Mouse (Mus musculus): ENCODE results near the gene Entpd8. TPM values are rescaled to one million over a fixed set of nuclear protein-coding genes. Genes with fewer than 3 reads are reported as not detected.

Gene Entpd8
- total and polyA plus RNA-seq, 3 experiments = not detected

GRCm38 (mm10) chr2:25122666-25123065 lies 42.6 kb downstream of the Entpd8 start:
- intact Hi-C loops (cut with DNase I) = loop anchor here (10.0 kb wide), 1 partner anchor 132 kb away; the partner anchor contains the start of gene Tmem203
- H3K36me3 ChIP-seq (ENCODE audit: control insufficient read depth, insufficient read depth, low read length) = no peaks in the 10 kb centered on the region
- no peak overlapping the region for H3K4me3 ChIP-seq
- no peaks in the 10 kb centered on the region for H3K27me3 ChIP-seq (ENCODE audit: control insufficient read depth, insufficient read depth, low read length)
- no peak overlapping the region for H3K9ac ChIP-seq (ENCODE audit: low read depth, low read length)
- TF ChIP-seq POLR2A (IDR thresholded peaks at IDR 0.05; ENCODE audit: insufficient read depth, low read depth, low read length) (no peak), EP300 (IDR thresholded peaks at IDR 0.05; ENCODE audit: insufficient read depth, low read depth, low read length) (no peak), CTCF (IDR thresholded peaks at IDR 0.05) (no peak)
- H3K27ac ChIP-seq = no peak overlapping the region
- WGBS = 50% methylated on average over 2 of the region's 2 CpGs
- H3K4me1 ChIP-seq (ENCODE audit: control insufficient read depth, insufficient read depth, low read length) = peaks cover 2% of the 10 kb centered on the region
- H3K79me2 ChIP-seq (replicated peaks; ENCODE audit: control insufficient read depth, insufficient read depth, low read length) = no peaks in the 10 kb centered on the region
- no peak for DNase-seq

GRCm38 (mm10) chr2:25123527-25123926 lies 43.4 kb downstream of the Entpd8 start:
- WGBS = 62% methylated on average over 5 of the region's 5 CpGs
- TF ChIP-seq CTCF (IDR thresholded peaks at IDR 0.05) (no peak), POLR2A (IDR thresholded peaks at IDR 0.05; ENCODE audit: insufficient read depth, low read depth, low read length) (no peak), EP300 (IDR thresholded peaks at IDR 0.05; ENCODE audit: insufficient read depth, low read depth, low read length) (no peak)

GRCm38 (mm10) chr2:25124411-25124810 lies 44.3 kb downstream of the Entpd8 start:
- no peaks in the 10 kb centered on the region for H3K36me3 ChIP-seq (ENCODE audit: control insufficient read depth, insufficient read depth, low read length)
- peaks cover 4% of the 10 kb centered on the region for H3K4me1 ChIP-seq (ENCODE audit: control insufficient read depth, insufficient read depth, low read length)
- 46% methylated on average over 3 of the region's 3 CpGs for WGBS
- no peak overlapping the region for H3K27ac ChIP-seq
- intact Hi-C loops (cut with DNase I) = loop anchor here (10.0 kb wide), 1 partner anchor 130 kb away; the partner anchor contains the start of gene Tmem203
- H3K27me3 ChIP-seq (ENCODE audit: control insufficient read depth, insufficient read depth, low read length) = no peaks in the 10 kb centered on the region
- no peak for TF ChIP-seq EP300 (IDR thresholded peaks at IDR 0.05; ENCODE audit: insufficient read depth, low read depth, low read length)
- TF ChIP-seq POLR2A (IDR thresholded peaks at IDR 0.05; ENCODE audit: insufficient read depth, low read depth, low read length) = no peak
- no peak for TF ChIP-seq CTCF (IDR thresholded peaks at IDR 0.05)
- no peak overlapping the region for H3K4me3 ChIP-seq
- H3K9ac ChIP-seq (ENCODE audit: low read depth, low read length) = no peak overlapping the region
- no peaks in the 10 kb centered on the region for H3K79me2 ChIP-seq (replicated peaks; ENCODE audit: control insufficient read depth, insufficient read depth, low read length)
- DNase-seq = no peak

More at GRCm38 (mm10) chr2:25123527-25123926, 43.4 kb downstream of the Entpd8 start:
- H3K4me3 ChIP-seq = no peak overlapping the region
- no peak overlapping the region for H3K9ac ChIP-seq (ENCODE audit: low read depth, low read length)
- no peaks in the 10 kb centered on the region for H3K79me2 ChIP-seq (replicated peaks; ENCODE audit: control insufficient read depth, insufficient read depth, low read length)
- H3K27ac ChIP-seq = no peak overlapping the region
- no peaks in the 10 kb centered on the region for H3K36me3 ChIP-seq (ENCODE audit: control insufficient read depth, insufficient read depth, low read length)
- no peak for DNase-seq
- peaks cover 4% of the 10 kb centered on the region for H3K4me1 ChIP-seq (ENCODE audit: control insufficient read depth, insufficient read depth, low read length)
- intact Hi-C loops (cut with DNase I) = loop anchor here (10.0 kb wide), 1 partner anchor 131 kb away; the partner anchor contains the start of gene Tmem203
- H3K27me3 ChIP-seq (ENCODE audit: control insufficient read depth, insufficient read depth, low read length) = no peaks in the 10 kb centered on the region

GRCm38 (mm10) chr2:25125146-25125545 lies 45.0 kb downstream of the Entpd8 start:
- intact Hi-C loops (cut with DNase I) = loop anchor here (10.0 kb wide), 1 partner anchor 130 kb away; the partner anchor contains the start of gene Tmem203
- 99% methylated on average over 6 of the region's 6 CpGs for WGBS
- H3K79me2 ChIP-seq (replicated peaks; ENCODE audit: control insufficient read depth, insufficient read depth, low read length) = no peaks in the 10 kb centered on the region
- H3K4me3 ChIP-seq = no peak overlapping the region
- no peaks in the 10 kb centered on the region for H3K27me3 ChIP-seq (ENCODE audit: control insufficient read depth, insufficient read depth, low read length)
- H3K9ac ChIP-seq (ENCODE audit: low read depth, low read length) = no peak overlapping the region
- no peaks in the 10 kb centered on the region for H3K36me3 ChIP-seq (ENCODE audit: control insufficient read depth, insufficient read depth, low read length)
- DNase-seq = no peak
- TF ChIP-seq CTCF (IDR thresholded peaks at IDR 0.05) (no peak), POLR2A (IDR thresholded peaks at IDR 0.05; ENCODE audit: insufficient read depth, low read depth, low read length) (no peak), EP300 (IDR thresholded peaks at IDR 0.05; ENCODE audit: insufficient read depth, low read depth, low read length) (no peak)
- H3K27ac ChIP-seq = no peak overlapping the region
- peaks cover 4% of the 10 kb centered on the region for H3K4me1 ChIP-seq (ENCODE audit: control insufficient read depth, insufficient read depth, low read length)

- Histone ChIP-seq H3K4me3 (no peak overlapping the region), H3K9ac (ENCODE audit: low read depth, low read length) (no peak overlapping the region), H3K4me1 (ENCODE audit: control insufficient read depth, insufficient read depth, low read length) (peaks cover 4% of the 10 kb centered on the region), H3K36me3 (ENCODE audit: control insufficient read depth, insufficient read depth, low read length) (no peaks in the 10 kb centered on the region), H3K79me2 (replicated peaks; ENCODE audit: control insufficient read depth, insufficient read depth, low read length) (no peaks in the 10 kb centered on the region), H3K27ac (no peak overlapping the region), H3K27me3 (ENCODE audit: control insufficient read depth, insufficient read depth, low read length) (no peaks in the 10 kb centered on the region)
- intact Hi-C loops (cut with DNase I) = loop anchor here (1.0 to 10.0 kb wide), 3 partner anchors 31 to 128 kb away; partner anchors contain the start of gene Tmem203
- no peak for DNase-seq
- TF ChIP-seq EP300 (IDR thresholded peaks at IDR 0.05; ENCODE audit: insufficient read depth, low read depth, low read length) (no peak), CTCF (IDR thresholded peaks at IDR 0.05) (no peak), POLR2A (IDR thresholded peaks at IDR 0.05; ENCODE audit: insufficient read depth, low read depth, low read length) (no peak)
- WGBS = 74% methylated on average over 19 of the region's 19 CpGs
These were observed 46.2 kb downstream of the Entpd8 start for GRCm38 (mm10) chr2:25126011-25127010.

Data from heart, adult 2 months (tissue).